Mouse (Mus musculus): ENCODE results near the gene Tmem132d. TPM values are rescaled to one million over a fixed set of nuclear protein-coding genes. Genes with fewer than 3 reads are reported as not detected.

Tmem132d gene
- polyA plus RNA-seq, 1 experiment: not detected

GRCm38 (mm10) chr5:128218281-128218680 lies 214.6 kb downstream of the Tmem132d start:
- no peaks in the 10 kb centered on the region for H3K36me3 ChIP-seq (ENCODE audit: control insufficient read depth, insufficient read depth)
- H3K79me2 ChIP-seq (ENCODE audit: control insufficient read depth, insufficient read depth): no peaks in the 10 kb centered on the region
- no peaks in the 10 kb centered on the region for H3K79me3 ChIP-seq (ENCODE audit: low read depth)
- H3ac ChIP-seq (ENCODE audit: control insufficient read depth, insufficient read length, low read depth): no peak overlapping the region
- H3K27me3 ChIP-seq (ENCODE audit: control insufficient read depth, insufficient read depth, insufficient read length): no peaks in the 10 kb centered on the region
- no peak for TF ChIP-seq CEBPB (IDR thresholded peaks at IDR 0.05; ENCODE audit: low read depth)
- TF ChIP-seq FOSL1 (IDR thresholded peaks at IDR 0.05; ENCODE audit: insufficient read depth, low read length, poor library complexity, severe bottlenecking): no peak
- TF ChIP-seq USF1 (IDR thresholded peaks at IDR 0.05; ENCODE audit: low read depth): no peak
- TF ChIP-seq CTCF (IDR thresholded peaks at IDR 0.05; ENCODE audit: control insufficient read depth, insufficient read depth, insufficient read length): no peak
- TF ChIP-seq MAX (IDR thresholded peaks at IDR 0.05): no peak
- TF ChIP-seq MYOG (IDR thresholded peaks at IDR 0.05; ENCODE audit: control insufficient read depth, extremely low read depth, insufficient read length): no peak
- H3K4me3 ChIP-seq (ENCODE audit: insufficient read depth, poor library complexity, severe bottlenecking): no peak overlapping the region

GRCm38 (mm10) chr5:128211125-128211524 lies 221.8 kb downstream of the Tmem132d start:
- TF ChIP-seq MYOG (IDR thresholded peaks at IDR 0.05; ENCODE audit: control insufficient read depth, extremely low read depth, insufficient read length): no peak
- TF ChIP-seq CTCF (IDR thresholded peaks at IDR 0.05; ENCODE audit: control insufficient read depth, insufficient read depth, insufficient read length): no peak
- TF ChIP-seq CEBPB (IDR thresholded peaks at IDR 0.05; ENCODE audit: low read depth): no peak
- TF ChIP-seq FOSL1 (IDR thresholded peaks at IDR 0.05; ENCODE audit: insufficient read depth, low read length, poor library complexity, severe bottlenecking): no peak
- TF ChIP-seq USF1 (IDR thresholded peaks at IDR 0.05; ENCODE audit: low read depth): no peak
- H3K27me3 ChIP-seq (ENCODE audit: control insufficient read depth, insufficient read depth, insufficient read length): no peaks in the 10 kb centered on the region
- H3K79me2 ChIP-seq (ENCODE audit: control insufficient read depth, insufficient read depth): no peaks in the 10 kb centered on the region
- H3K4me3 ChIP-seq (ENCODE audit: insufficient read depth, poor library complexity, severe bottlenecking): no peak overlapping the region
- H3ac ChIP-seq (ENCODE audit: control insufficient read depth, insufficient read length, low read depth): no peak overlapping the region
- no peaks in the 10 kb centered on the region for H3K79me3 ChIP-seq (ENCODE audit: low read depth)
- H3K36me3 ChIP-seq (ENCODE audit: control insufficient read depth, insufficient read depth): no peaks in the 10 kb centered on the region

GRCm38 (mm10) chr5:128205716-128206115 lies 227.2 kb downstream of the Tmem132d start:
- no peak overlapping the region for H3K4me3 ChIP-seq (ENCODE audit: insufficient read depth, poor library complexity, severe bottlenecking)
- no peak for TF ChIP-seq MYOG (IDR thresholded peaks at IDR 0.05; ENCODE audit: control insufficient read depth, extremely low read depth, insufficient read length)
- TF ChIP-seq CEBPB (IDR thresholded peaks at IDR 0.05; ENCODE audit: low read depth): no peak
- no peak for TF ChIP-seq USF1 (IDR thresholded peaks at IDR 0.05; ENCODE audit: low read depth)
- TF ChIP-seq FOSL1 (IDR thresholded peaks at IDR 0.05; ENCODE audit: insufficient read depth, low read length, poor library complexity, severe bottlenecking): no peak
- no peak for TF ChIP-seq MAX (IDR thresholded peaks at IDR 0.05)

GRCm38 (mm10) chr5:128204685-128205320 lies 228.1 kb downstream of the Tmem132d start:
- no peaks in the 10 kb centered on the region for H3K36me3 ChIP-seq (ENCODE audit: control insufficient read depth, insufficient read depth)
- no peaks in the 10 kb centered on the region for H3K79me2 ChIP-seq (ENCODE audit: control insufficient read depth, insufficient read depth)
- no peak overlapping the region for H3ac ChIP-seq (ENCODE audit: control insufficient read depth, insufficient read length, low read depth)
- H3K79me3 ChIP-seq (ENCODE audit: low read depth): no peaks in the 10 kb centered on the region
- TF ChIP-seq MAX (IDR thresholded peaks at IDR 0.05) (no peak), CTCF (IDR thresholded peaks at IDR 0.05; ENCODE audit: control insufficient read depth, insufficient read depth, insufficient read length) (no peak), USF1 (IDR thresholded peaks at IDR 0.05; ENCODE audit: low read depth) (no peak), FOSL1 (IDR thresholded peaks at IDR 0.05; ENCODE audit: insufficient read depth, low read length, poor library complexity, severe bottlenecking) (no peak), MYOG (IDR thresholded peaks at IDR 0.05; ENCODE audit: control insufficient read depth, extremely low read depth, insufficient read length) (no peak), CEBPB (IDR thresholded peaks at IDR 0.05; ENCODE audit: low read depth) (no peak), MYOD1 (IDR thresholded peaks at IDR 0.05; ENCODE audit: control insufficient read depth, insufficient read length, low read depth) (no peak)
- no peak overlapping the region for H3K4me3 ChIP-seq (ENCODE audit: insufficient read depth, poor library complexity, severe bottlenecking)
- no peaks in the 10 kb centered on the region for H3K27me3 ChIP-seq (ENCODE audit: control insufficient read depth, insufficient read depth, insufficient read length)

More at GRCm38 (mm10) chr5:128205716-128206115, 227.2 kb downstream of the Tmem132d start:
- no peaks in the 10 kb centered on the region for H3K27me3 ChIP-seq (ENCODE audit: control insufficient read depth, insufficient read depth, insufficient read length)
- no peaks in the 10 kb centered on the region for H3K79me2 ChIP-seq (ENCODE audit: control insufficient read depth, insufficient read depth)
- no peaks in the 10 kb centered on the region for H3K79me3 ChIP-seq (ENCODE audit: low read depth)
- no peaks in the 10 kb centered on the region for H3K36me3 ChIP-seq (ENCODE audit: control insufficient read depth, insufficient read depth)
- H3ac ChIP-seq (ENCODE audit: control insufficient read depth, insufficient read length, low read depth): no peak overlapping the region

- Histone ChIP-seq H3K4me3 (ENCODE audit: insufficient read depth, poor library complexity, severe bottlenecking) (no peak overlapping the region), H3K27me3 (ENCODE audit: control insufficient read depth, insufficient read depth, insufficient read length) (no peaks in the 10 kb centered on the region), H3ac (ENCODE audit: control insufficient read depth, insufficient read length, low read depth) (no peak overlapping the region), H3K79me3 (ENCODE audit: low read depth) (no peaks in the 10 kb centered on the region), H3K36me3 (ENCODE audit: control insufficient read depth, insufficient read depth) (no peaks in the 10 kb centered on the region), H3K79me2 (ENCODE audit: control insufficient read depth, insufficient read depth) (no peaks in the 10 kb centered on the region)
- TF ChIP-seq CEBPB (IDR thresholded peaks at IDR 0.05; ENCODE audit: low read depth): no peak
- TF ChIP-seq FOSL1 (IDR thresholded peaks at IDR 0.05; ENCODE audit: insufficient read depth, low read length, poor library complexity, severe bottlenecking): no peak
- no peak for TF ChIP-seq MAX (IDR thresholded peaks at IDR 0.05)
- TF ChIP-seq MYOG (IDR thresholded peaks at IDR 0.05; ENCODE audit: control insufficient read depth, extremely low read depth, insufficient read length): no peak
- TF ChIP-seq USF1 (IDR thresholded peaks at IDR 0.05; ENCODE audit: low read depth): no peak
- no peak for TF ChIP-seq MYOD1 (IDR thresholded peaks at IDR 0.05; ENCODE audit: control insufficient read depth, insufficient read length, low read depth)
- TF ChIP-seq CTCF (IDR thresholded peaks at IDR 0.05; ENCODE audit: control insufficient read depth, insufficient read depth, insufficient read length): no peak
Observed at GRCm38 (mm10) chr5:128203879-128204581, 228.8 kb downstream of the Tmem132d start.
